Mouse (Mus musculus) ES-E14 (cell line): ENCODE measurements around the gene Hnrnpdl.

ENCODE experiments used
- MAFK ChIP-seq: IDR thresholded peaks from 2 replicates; pipeline ENCODE4 v1.6.1; 2014; ENCODE audit warnings: mild to moderate bottlenecking, low read depth, low read length, inconsistent platforms; ENCODE audit not compliant: insufficient read depth
- ZC3H11A ChIP-seq: IDR thresholded peaks from 2 replicates; pipeline ENCODE4 v1.6.1; 2012; ENCODE audit warnings: low read depth, mild to moderate bottlenecking, inconsistent platforms, low read length, borderline replicate concordance
- ZNF384 ChIP-seq: IDR thresholded peaks from 2 replicates; pipeline ENCODE4 v1.6.1; 2012; ENCODE audit warnings: low read depth, low read length, inconsistent platforms

DNA sequence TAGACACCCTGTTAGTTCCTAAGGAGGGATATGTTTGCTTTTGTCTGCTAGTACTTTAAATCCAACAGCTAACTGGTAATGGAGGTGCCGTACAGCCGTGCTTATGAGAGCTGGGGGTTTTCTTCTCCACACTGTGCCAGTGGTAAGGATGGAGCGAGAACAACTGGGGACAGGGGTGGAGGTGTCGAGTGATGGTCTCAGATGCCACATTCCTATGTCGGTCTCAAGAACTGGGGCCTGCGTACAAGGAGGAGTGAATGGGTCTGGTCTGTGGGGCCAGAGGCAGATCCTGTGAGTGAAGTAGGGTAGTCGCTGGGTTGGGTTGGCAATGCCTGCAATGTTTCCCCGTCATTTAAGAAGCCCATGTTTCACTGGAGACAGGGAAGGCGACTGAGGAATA, 26.9 kb downstream of the Hnrnpdl start:
- TF ChIP-seq ZNF384 = no peak
- no peak for TF ChIP-seq ZC3H11A
- no peak for TF ChIP-seq MAFK
